Mouse (Mus musculus) erythroblast, embryonic 14.5 days (primary cell): ENCODE measurements around the gene Rexo5. TPM values are rescaled to one million over a fixed set of nuclear protein-coding genes. Genes with fewer than 3 reads are reported as not detected.

ENCODE experiments used
- H3K27me3 ChIP-seq: 2 replicates; pipeline ENCODE4 v1.6.1; 2012; ENCODE audit warnings: inconsistent platforms; ENCODE audit not compliant: control insufficient read depth
- H3K36me3 ChIP-seq: 2 replicates; pipeline ENCODE4 v1.6.1; 2012; ENCODE audit warnings: mild to moderate bottlenecking, inconsistent platforms; ENCODE audit not compliant: control insufficient read depth
- H3K4me1 ChIP-seq: 2 replicates; pipeline ENCODE4 v1.6.1; 2012; ENCODE audit warnings: inconsistent platforms; ENCODE audit not compliant: control insufficient read depth
- H3K4me3 ChIP-seq: replicated peaks from 2 replicates; pipeline ENCODE3; 2012; ENCODE audit warnings: moderate library complexity, mild to moderate bottlenecking, inconsistent platforms
- H3K9me3 ChIP-seq: 2 replicates; pipeline ENCODE4 v1.6.1; 2012; ENCODE audit warnings: low read length, inconsistent platforms, mixed read lengths; ENCODE audit not compliant: control insufficient read depth
- GATA1 ChIP-seq: IDR thresholded peaks from 2 replicates; pipeline ENCODE4 v1.6.1; 2012; ENCODE audit warnings: low read length, inconsistent platforms, mixed read lengths
- TAL1 ChIP-seq: IDR thresholded peaks from 3 replicates; pipeline ENCODE4 v1.6.1; 2012; ENCODE audit warnings: low read length, inconsistent platforms, mixed read lengths
- polyA plus RNA-seq: library from polyadenylated mRNA; stranded (reverse); fragments of >175 nt; gene quantifications from 2 replicates; pipeline ENCODE4 v1.2.3, GENCODE M21; 2012

Gene Rexo5
- polyA plus RNA-seq, 1 experiment = 0.24 TPM

- peaks cover 4% of the 10 kb centered on the region for H3K4me1 ChIP-seq
- no peaks in the 10 kb centered on the region for H3K27me3 ChIP-seq
- H3K9me3 ChIP-seq = no peaks in the 10 kb centered on the region
- H3K4me3 ChIP-seq = no peak overlapping the region
- TF ChIP-seq TAL1 = no peak
- H3K36me3 ChIP-seq = no peaks in the 10 kb centered on the region
Measured at GRCm38 (mm10) chr7:119766996-119767395, 26.8 kb upstream of the Rexo5 start.

GRCm38 (mm10) chr7:119769895-119770294, 23.9 kb upstream of the Rexo5 start:
- no peak overlapping the region for H3K4me3 ChIP-seq
- H3K9me3 ChIP-seq = no peaks in the 10 kb centered on the region
- H3K27me3 ChIP-seq = no peaks in the 10 kb centered on the region
- no peak for TF ChIP-seq TAL1
- no peak for TF ChIP-seq GATA1
- no peaks in the 10 kb centered on the region for H3K36me3 ChIP-seq
- H3K4me1 ChIP-seq = peaks cover 4% of the 10 kb centered on the region

GRCm38 (mm10) chr7:119783453-119783852, 10.4 kb upstream of the Rexo5 start:
- H3K9me3 ChIP-seq = no peaks in the 10 kb centered on the region
- H3K27me3 ChIP-seq = no peaks in the 10 kb centered on the region
- H3K4me1 ChIP-seq = peaks cover 27% of the 10 kb centered on the region
- peaks cover 54% of the 10 kb centered on the region for H3K36me3 ChIP-seq
- no peak for TF ChIP-seq TAL1
- no peak for TF ChIP-seq GATA1
- H3K4me3 ChIP-seq = no peak overlapping the region

- H3K27me3 ChIP-seq = no peaks in the 10 kb centered on the region
- no peaks in the 10 kb centered on the region for H3K9me3 ChIP-seq
- peaks cover 68% of the 10 kb centered on the region for H3K36me3 ChIP-seq
- H3K4me3 ChIP-seq = no peak overlapping the region
- H3K4me1 ChIP-seq = peaks cover 27% of the 10 kb centered on the region
- TF ChIP-seq GATA1 (peak; percentile 65), TAL1 (peak; percentile 61)
Measured at GRCm38 (mm10) chr7:119784908-119785307, 8.9 kb upstream of the Rexo5 start.

GRCm38 (mm10) chr7:119789024-119789423, 4.8 kb upstream of the Rexo5 start:
- TF ChIP-seq GATA1 (no peak), TAL1 (no peak)
- peaks cover 66% of the 10 kb centered on the region for H3K36me3 ChIP-seq
- no peaks in the 10 kb centered on the region for H3K27me3 ChIP-seq
- no peak overlapping the region for H3K4me3 ChIP-seq
- H3K4me1 ChIP-seq = peaks cover 33% of the 10 kb centered on the region
- H3K9me3 ChIP-seq = no peaks in the 10 kb centered on the region

GRCm38 (mm10) chr7:119794251-119794638, 439 bp downstream of the Rexo5 start:
- Histone ChIP-seq H3K27me3 (no peaks in the 10 kb centered on the region), H3K9me3 (no peaks in the 10 kb centered on the region), H3K4me3 (peak overlapping the region; percentile 82), H3K4me1 (peaks cover 21% of the 10 kb centered on the region), H3K36me3 (peaks cover 23% of the 10 kb centered on the region)
- TF ChIP-seq GATA1 = no peak
- TF ChIP-seq TAL1 = no peak

- TF ChIP-seq TAL1 = no peak
- TF ChIP-seq GATA1 = no peak
- peaks cover 21% of the 10 kb centered on the region for H3K4me1 ChIP-seq
- peaks cover 17% of the 10 kb centered on the region for H3K36me3 ChIP-seq
- peak overlapping the region; percentile 82 for H3K4me3 ChIP-seq
- no peaks in the 10 kb centered on the region for H3K27me3 ChIP-seq
- no peaks in the 10 kb centered on the region for H3K9me3 ChIP-seq
Measured at GRCm38 (mm10) chr7:119795311-119795710, 1.5 kb downstream of the Rexo5 start.

- Histone ChIP-seq H3K4me1 (no peaks in the 10 kb centered on the region), H3K36me3 (peaks cover 20% of the 10 kb centered on the region), H3K9me3 (0 out of 2 replicates have a peak, but pooled peaks cover 2% of the 10 kb centered on the region), H3K4me3 (no peak overlapping the region), H3K27me3 (no peaks in the 10 kb centered on the region)
- TF ChIP-seq GATA1 (no peak), TAL1 (no peak)
Measured at GRCm38 (mm10) chr7:119800488-119800887, 6.7 kb downstream of the Rexo5 start.

- H3K4me3 ChIP-seq = no peak overlapping the region
- H3K9me3 ChIP-seq = 0 out of 2 replicates have a peak, but pooled peaks cover 2% of the 10 kb centered on the region
- TF ChIP-seq GATA1 (no peak), TAL1 (no peak)
Measured at GRCm38 (mm10) chr7:119800991-119801390, 7.2 kb downstream of the Rexo5 start.

GRCm38 (mm10) chr7:119807396-119807795, 13.6 kb downstream of the Rexo5 start:
- Histone ChIP-seq H3K27me3 (no peaks in the 10 kb centered on the region), H3K4me3 (no peak overlapping the region), H3K36me3 (peaks cover 60% of the 10 kb centered on the region), H3K4me1 (no peaks in the 10 kb centered on the region), H3K9me3 (no peaks in the 10 kb centered on the region)
- TF ChIP-seq TAL1 = no peak
- no peak for TF ChIP-seq GATA1

More at GRCm38 (mm10) chr7:119800991-119801390, 7.2 kb downstream of the Rexo5 start:
- no peaks in the 10 kb centered on the region for H3K4me1 ChIP-seq
- peaks cover 22% of the 10 kb centered on the region for H3K36me3 ChIP-seq
- H3K27me3 ChIP-seq = no peaks in the 10 kb centered on the region
